Mouse (Mus musculus): ENCODE measurements around the gene Entpd6. TPM values are rescaled to one million over a fixed set of nuclear protein-coding genes. Genes with fewer than 3 reads are reported as not detected.

Entpd6 gene
- polyA plus RNA-seq (2016; fragmentation: Nextera tagmentation; extraction: Ambion mirVana) = 36.0 and 37.1 TPM in 2 replicates

GRCm38 (mm10) chr2:150748854-150749253 lies at the start of gene Entpd6:
Gene Entpd6, plus strand, starts transcription at chr2:150749042.
- Histone ChIP-seq H3K36me3 (replicated peaks) (peaks cover 12% of the 10 kb centered on the region), H3K4me1 (peaks cover 12% of the 10 kb centered on the region), H3K4me3 (peak within 1 kb of the TSS; percentile 76), H3K27me3 (ENCODE audit: poor library complexity, severe bottlenecking) (no peaks in the 10 kb centered on the region), H3K27ac (peak within 1 kb of the TSS; percentile 91), H3K9me3 (no peaks in the 10 kb centered on the region)
- peak; percentile 93 for DNase-seq (ENCODE audit: extremely low spot score, low spot score)
- WGBS = 0% methylated on average over 30 of the region's 30 CpGs

GRCm38 (mm10) chr2:150712167-150712674 lies 36.6 kb upstream of the Entpd6 start:
- no peak overlapping the region for H3K4me3 ChIP-seq
- H3K4me1 ChIP-seq = no peaks in the 10 kb centered on the region
- H3K27me3 ChIP-seq (ENCODE audit: poor library complexity, severe bottlenecking) = no peaks in the 10 kb centered on the region
- no peak for DNase-seq (ENCODE audit: extremely low spot score, low spot score)
- H3K9me3 ChIP-seq = no peaks in the 10 kb centered on the region
- no peaks in the 10 kb centered on the region for H3K36me3 ChIP-seq (replicated peaks)
- 84% methylated on average over 4 of the region's 4 CpGs for WGBS
- no peak overlapping the region for H3K27ac ChIP-seq

- Histone ChIP-seq H3K36me3 (replicated peaks) (no peaks in the 10 kb centered on the region), H3K27ac (peak overlapping the region; percentile 74), H3K4me3 (peak overlapping the region; percentile 24), H3K9me3 (no peaks in the 10 kb centered on the region), H3K4me1 (peaks cover 16% of the 10 kb centered on the region), H3K27me3 (ENCODE audit: poor library complexity, severe bottlenecking) (0 out of 2 replicates have a peak, but pooled peaks cover 3% of the 10 kb centered on the region)
- 33% methylated on average over 11 of the region's 11 CpGs for WGBS
- peak; percentile 75 for DNase-seq (ENCODE audit: extremely low spot score, low spot score)
These were observed 12.9 kb upstream of the Entpd6 start for GRCm38 (mm10) chr2:150735756-150736576.

- no peak for DNase-seq (ENCODE audit: extremely low spot score, low spot score)
- Histone ChIP-seq H3K36me3 (replicated peaks) (no peaks in the 10 kb centered on the region), H3K9me3 (no peaks in the 10 kb centered on the region; the same call in 1 of the 2 replicates), H3K4me3 (no peak overlapping the region), H3K27me3 (ENCODE audit: poor library complexity, severe bottlenecking) (0 out of 2 replicates have a peak, but pooled peaks cover 3% of the 10 kb centered on the region), H3K27ac (no peak overlapping the region), H3K4me1 (peaks cover 16% of the 10 kb centered on the region)
- WGBS = 80% methylated on average over 9 of the region's 9 CpGs
These were observed 11.0 kb upstream of the Entpd6 start for GRCm38 (mm10) chr2:150737881-150738280.

GRCm38 (mm10) chr2:150740145-150740841 lies 8.5 kb upstream of the Entpd6 start:
- Histone ChIP-seq H3K27me3 (ENCODE audit: poor library complexity, severe bottlenecking) (0 out of 2 replicates have a peak, but pooled peaks cover 3% of the 10 kb centered on the region), H3K9me3 (no peaks in the 10 kb centered on the region; the same call in 1 of the 2 replicates), H3K36me3 (replicated peaks) (no peaks in the 10 kb centered on the region), H3K4me3 (no peak overlapping the region), H3K4me1 (peaks cover 14% of the 10 kb centered on the region), H3K27ac (no peak overlapping the region)
- no peak for DNase-seq (ENCODE audit: extremely low spot score, low spot score)
- 78% methylated on average over 10 of the region's 10 CpGs for WGBS

- no peaks in the 10 kb centered on the region for H3K36me3 ChIP-seq (replicated peaks)
- no peaks in the 10 kb centered on the region; the same call in 1 of the 2 replicates for H3K9me3 ChIP-seq
- H3K27ac ChIP-seq = no peak overlapping the region
- no peak for DNase-seq (ENCODE audit: extremely low spot score, low spot score)
- peaks cover 3% of the 10 kb centered on the region; the same call in 1 of the 2 replicates for H3K4me1 ChIP-seq
- 0 out of 2 replicates have a peak, but pooled peaks cover 3% of the 10 kb centered on the region for H3K27me3 ChIP-seq (ENCODE audit: poor library complexity, severe bottlenecking)
- H3K4me3 ChIP-seq = no peak overlapping the region
- WGBS = 69% methylated on average over 4 of the region's 4 CpGs
These were observed 7.4 kb upstream of the Entpd6 start for GRCm38 (mm10) chr2:150741405-150741804.

- H3K36me3 ChIP-seq (replicated peaks) = no peaks in the 10 kb centered on the region
- 79% methylated on average over 7 of the region's 7 CpGs for WGBS
- no peak overlapping the region for H3K27ac ChIP-seq
- DNase-seq (ENCODE audit: extremely low spot score, low spot score) = no peak
- no peaks in the 10 kb centered on the region; the same call in 1 of the 2 replicates for H3K9me3 ChIP-seq
- peaks cover 11% of the 10 kb centered on the region for H3K4me1 ChIP-seq
- H3K4me3 ChIP-seq = no peak overlapping the region
- H3K27me3 ChIP-seq (ENCODE audit: poor library complexity, severe bottlenecking) = no peaks in the 10 kb centered on the region
These were observed 3.8 kb upstream of the Entpd6 start for GRCm38 (mm10) chr2:150745016-150745415.

- under 1% methylated on average over 24 of the region's 24 CpGs for WGBS
- H3K4me1 ChIP-seq = peaks cover 12% of the 10 kb centered on the region
- peak; percentile 56 for DNase-seq (ENCODE audit: extremely low spot score, low spot score)
These were observed 441 bp downstream of the Entpd6 start for GRCm38 (mm10) chr2:150749283-150749682.

GRCm38 (mm10) chr2:150750129-150750979 lies 1.5 kb downstream of the Entpd6 start:
- peak overlapping the region; percentile 76 for H3K4me3 ChIP-seq
- WGBS = 80% methylated on average over 13 of the region's 13 CpGs
- no peak for DNase-seq (ENCODE audit: extremely low spot score, low spot score)

More at GRCm38 (mm10) chr2:150749283-150749682, 441 bp downstream of the Entpd6 start:
- Histone ChIP-seq H3K9me3 (no peaks in the 10 kb centered on the region), H3K27ac (peak overlapping the region; percentile 91), H3K4me3 (peak overlapping the region; percentile 76), H3K27me3 (ENCODE audit: poor library complexity, severe bottlenecking) (no peaks in the 10 kb centered on the region), H3K36me3 (replicated peaks) (peaks cover 13% of the 10 kb centered on the region)

GRCm38 (mm10) chr2:150755016-150755415 lies 6.2 kb downstream of the Entpd6 start:
- 91% methylated on average over 3 of the region's 3 CpGs for WGBS
- no peak for DNase-seq (ENCODE audit: extremely low spot score, low spot score)

More at GRCm38 (mm10) chr2:150750129-150750979, 1.5 kb downstream of the Entpd6 start:
- H3K4me1 ChIP-seq = peaks cover 12% of the 10 kb centered on the region
- H3K9me3 ChIP-seq = no peaks in the 10 kb centered on the region
- H3K36me3 ChIP-seq (replicated peaks) = peaks cover 15% of the 10 kb centered on the region
- no peak overlapping the region for H3K27ac ChIP-seq
- no peaks in the 10 kb centered on the region for H3K27me3 ChIP-seq (ENCODE audit: poor library complexity, severe bottlenecking)

GRCm38 (mm10) chr2:150761476-150761875 lies 12.6 kb downstream of the Entpd6 start:
- no peak overlapping the region for H3K4me3 ChIP-seq
- H3K4me1 ChIP-seq = peaks cover 9% of the 10 kb centered on the region
- H3K27me3 ChIP-seq (ENCODE audit: poor library complexity, severe bottlenecking) = no peaks in the 10 kb centered on the region
- H3K9me3 ChIP-seq = no peaks in the 10 kb centered on the region
- DNase-seq (ENCODE audit: extremely low spot score, low spot score) = no peak
- 86% methylated on average over 7 of the region's 7 CpGs for WGBS
- H3K27ac ChIP-seq = no peak overlapping the region
- H3K36me3 ChIP-seq (replicated peaks) = peaks cover 71% of the 10 kb centered on the region

More at GRCm38 (mm10) chr2:150755016-150755415, 6.2 kb downstream of the Entpd6 start:
- Histone ChIP-seq H3K9me3 (no peaks in the 10 kb centered on the region), H3K4me3 (no peak overlapping the region), H3K4me1 (peaks cover under 1% of the 10 kb centered on the region), H3K27me3 (ENCODE audit: poor library complexity, severe bottlenecking) (no peaks in the 10 kb centered on the region), H3K36me3 (replicated peaks) (peaks cover 51% of the 10 kb centered on the region), H3K27ac (no peak overlapping the region)

- Histone ChIP-seq H3K9me3 (no peaks in the 10 kb centered on the region), H3K27me3 (ENCODE audit: poor library complexity, severe bottlenecking) (no peaks in the 10 kb centered on the region), H3K4me3 (no peak overlapping the region), H3K27ac (peak overlapping the region; percentile 56; the same call in 1 of the 2 replicates), H3K36me3 (replicated peaks) (peaks cover 73% of the 10 kb centered on the region), H3K4me1 (peaks cover 9% of the 10 kb centered on the region)
- WGBS = 66% methylated on average over 2 of the region's 2 CpGs
- DNase-seq (ENCODE audit: extremely low spot score, low spot score) = no peak
These were observed 16.8 kb downstream of the Entpd6 start for GRCm38 (mm10) chr2:150765619-150766018.
